Mouse (Mus musculus): Measurements from ENCODE around the gene Foxj3.

- TF ChIP-seq POLR2A (IDR thresholded peaks at IDR 0.05; ENCODE audit: low read depth, low read length) (no peak), CTCF (IDR thresholded peaks at IDR 0.05; ENCODE audit: borderline replicate concordance, insufficient read depth, low read length) (no peak)
Observed at GRCm38 (mm10) chr4:119526329-119526845, 10.4 kb upstream of the Foxj3 start.
